Mouse (Mus musculus): ENCODE results near the gene Rffl.
A peak's percentile ranks its signal among the peaks of the same experiment; 100 is the strongest.

Rffl gene

GRCm38 (mm10) chr11:82871031-82871446 is at the start of gene Rffl:
Gene Rffl, minus strand, starts transcription at chr11:82871210.
- DNase-seq: peak; percentile 96

- no peak for DNase-seq
Measured at GRCm38 (mm10) chr11:82920768-82921167, 49.8 kb upstream of the Rffl start.

GRCm38 (mm10) chr11:82914711-82915352 is 43.8 kb upstream of the Rffl start:
- DNase-seq: peak; percentile 80

- DNase-seq: no peak
Measured at GRCm38 (mm10) chr11:82910679-82911389, 39.8 kb upstream of the Rffl start.

GRCm38 (mm10) chr11:82910250-82910649 is 39.2 kb upstream of the Rffl start, which contains the start of gene Unc45b:
Gene Unc45b, plus strand, starts transcription at chr11:82910550.
- no peak for DNase-seq

GRCm38 (mm10) chr11:82908608-82908989 is 37.6 kb upstream of the Rffl start:
- DNase-seq: no peak

GRCm38 (mm10) chr11:82907651-82908607 is 36.9 kb upstream of the Rffl start, which contains the start of gene Nle1:
Gene Nle1, minus strand, starts transcription at chr11:82908411.
- peak; percentile 93 for DNase-seq

- no peak for DNase-seq
Measured at GRCm38 (mm10) chr11:82905816-82906215, 34.8 kb upstream of the Rffl start.

- DNase-seq: no peak
Measured at GRCm38 (mm10) chr11:82904952-82905351, 33.9 kb upstream of the Rffl start.

GRCm38 (mm10) chr11:82901606-82902310 is 30.7 kb upstream of the Rffl start:
- DNase-seq: no peak

- no peak for DNase-seq
Measured at GRCm38 (mm10) chr11:82899720-82900119, 28.7 kb upstream of the Rffl start.

GRCm38 (mm10) chr11:82897478-82897877 is 26.5 kb upstream of the Rffl start:
- DNase-seq: no peak

- DNase-seq: no peak
Measured at GRCm38 (mm10) chr11:82891936-82892335, 20.9 kb upstream of the Rffl start, which contains the start of gene Fndc8. Gene Fndc8, plus strand, starts transcription at chr11:82892124.

GRCm38 (mm10) chr11:82890342-82890762 is 19.3 kb upstream of the Rffl start, which contains the start of gene Rad51d:
Gene Rad51d, minus strand, starts transcription at chr11:82890614.
- DNase-seq: peak; percentile 96

GRCm38 (mm10) chr11:82889524-82890341 is 18.7 kb upstream of the Rffl start:
- no peak for DNase-seq

- peak; percentile 57 for DNase-seq
Measured at GRCm38 (mm10) chr11:82888491-82888946, 17.5 kb upstream of the Rffl start.

- no peak for DNase-seq
Measured at GRCm38 (mm10) chr11:82886559-82886958, 15.5 kb upstream of the Rffl start.

- DNase-seq: no peak
Measured at GRCm38 (mm10) chr11:82883180-82883579, 12.2 kb upstream of the Rffl start.

GRCm38 (mm10) chr11:82877726-82878344 is 6.8 kb upstream of the Rffl start:
- no peak for DNase-seq

GRCm38 (mm10) chr11:82875631-82876030 is 4.6 kb upstream of the Rffl start:
- DNase-seq: no peak

GRCm38 (mm10) chr11:82874924-82875323 is 3.9 kb upstream of the Rffl start:
- no peak for DNase-seq

Data from kidney, adult 18-20 months (tissue).